Mouse (Mus musculus): ENCODE measurements at regions not wholly inside any gene's neighbourhood (a gene's known extent, or its start where the extent isn't known, plus 50 kb on each side); places are given as distances from the start of the nearest gene placed in this dataset.

GRCm38 (mm10) chr8:10831277-10831676 is 177.0 kb downstream of the Irs2 start:
- H3K36me3 ChIP-seq (ENCODE audit: control insufficient read depth, insufficient read depth, low read length, poor library complexity, severe bottlenecking), result no peaks in the 10 kb centered on the region
- no peaks in the 10 kb centered on the region for H3K4me1 ChIP-seq (ENCODE audit: control insufficient read depth, insufficient read depth, low read length)
- no peak overlapping the region for H3K9ac ChIP-seq (ENCODE audit: low read depth, poor library complexity, severe bottlenecking)
- H3K4me3 ChIP-seq (ENCODE audit: low read depth, low read length), result no peak overlapping the region
- no peaks in the 10 kb centered on the region for H3K27me3 ChIP-seq (ENCODE audit: control insufficient read depth, insufficient read depth, low read length, poor library complexity, severe bottlenecking)
- no peaks in the 10 kb centered on the region for H3K9me3 ChIP-seq (replicated peaks; ENCODE audit: control insufficient read depth, insufficient read depth, low read length, poor library complexity, severe bottlenecking)
- no peak for TF ChIP-seq EP300 (IDR thresholded peaks at IDR 0.05; ENCODE audit: insufficient read depth, low read depth, low read length)
- no peak for TF ChIP-seq POLR2A (IDR thresholded peaks at IDR 0.05; ENCODE audit: insufficient read depth, low read length)
- no peak for TF ChIP-seq CTCF (IDR thresholded peaks at IDR 0.05; ENCODE audit: low read depth, low read length)
- no peak overlapping the region for H3K27ac ChIP-seq (ENCODE audit: insufficient read depth, low read length)

DNA sequence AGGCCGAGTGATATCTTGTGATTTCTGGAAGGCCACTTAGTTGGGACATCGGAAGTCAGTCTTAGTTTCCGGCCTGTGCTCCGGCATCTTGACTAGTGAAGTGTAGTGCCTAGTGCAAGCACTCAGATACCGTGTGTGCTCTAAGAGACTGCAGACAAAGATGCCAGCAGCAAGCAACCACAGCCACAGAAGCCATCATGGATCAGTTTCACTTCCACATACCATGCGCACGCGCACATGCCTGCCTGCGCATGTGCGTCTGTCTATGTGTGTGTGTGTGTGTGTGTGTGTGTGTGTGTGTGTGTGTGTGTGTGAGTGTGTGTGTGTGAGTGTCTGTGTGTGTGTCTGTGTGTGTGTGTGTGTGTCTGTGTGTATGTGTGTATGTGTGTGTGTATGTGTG is 177.4 kb downstream of the Irs2 start:
- H3K27ac ChIP-seq (ENCODE audit: insufficient read depth, low read length), result no peak overlapping the region
- H3K9ac ChIP-seq (ENCODE audit: low read depth, poor library complexity, severe bottlenecking), result no peak overlapping the region
- H3K27me3 ChIP-seq (ENCODE audit: control insufficient read depth, insufficient read depth, low read length, poor library complexity, severe bottlenecking), result no peaks in the 10 kb centered on the region
- H3K4me1 ChIP-seq (ENCODE audit: control insufficient read depth, insufficient read depth, low read length), result no peaks in the 10 kb centered on the region
- H3K36me3 ChIP-seq (ENCODE audit: control insufficient read depth, insufficient read depth, low read length, poor library complexity, severe bottlenecking), result no peaks in the 10 kb centered on the region
- H3K9me3 ChIP-seq (replicated peaks; ENCODE audit: control insufficient read depth, insufficient read depth, low read length, poor library complexity, severe bottlenecking), result no peaks in the 10 kb centered on the region
- no peak overlapping the region for H3K4me3 ChIP-seq (ENCODE audit: low read depth, low read length)
- TF ChIP-seq POLR2A (IDR thresholded peaks at IDR 0.05; ENCODE audit: insufficient read depth, low read length), result no peak
- TF ChIP-seq EP300 (IDR thresholded peaks at IDR 0.05; ENCODE audit: insufficient read depth, low read depth, low read length), result no peak
- TF ChIP-seq CTCF (IDR thresholded peaks at IDR 0.05; ENCODE audit: low read depth, low read length), result no peak

GRCm38 (mm10) chr8:10828580-10828979 is 179.7 kb downstream of the Irs2 start:
- H3K27ac ChIP-seq (ENCODE audit: insufficient read depth, low read length), result no peak overlapping the region

DNA sequence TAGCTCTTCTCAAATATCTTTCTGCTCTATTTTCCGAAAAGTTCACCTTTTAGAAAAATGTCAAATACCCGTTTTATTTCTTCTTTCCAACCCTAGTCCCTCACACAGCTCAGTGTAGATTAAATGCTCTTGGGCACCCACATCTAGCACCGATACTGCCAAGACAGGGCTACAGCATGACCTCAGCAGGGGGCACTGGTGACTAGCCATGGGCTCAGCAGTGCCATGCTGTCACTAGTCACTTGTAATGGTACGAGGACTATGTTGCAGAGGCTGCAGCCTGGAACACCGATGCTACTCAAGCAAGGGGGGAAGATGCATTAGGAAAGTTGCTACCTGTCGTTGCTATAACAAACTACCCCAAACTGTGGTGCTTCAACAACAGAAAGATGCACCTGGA is 180.7 kb downstream of the Irs2 start:
- no peaks in the 10 kb centered on the region for H3K27me3 ChIP-seq (ENCODE audit: control insufficient read depth, insufficient read depth, low read length, poor library complexity, severe bottlenecking)
- H3K9me3 ChIP-seq (replicated peaks; ENCODE audit: control insufficient read depth, insufficient read depth, low read length, poor library complexity, severe bottlenecking), result no peaks in the 10 kb centered on the region
- H3K27ac ChIP-seq (ENCODE audit: insufficient read depth, low read length), result no peak overlapping the region
- no peaks in the 10 kb centered on the region for H3K36me3 ChIP-seq (ENCODE audit: control insufficient read depth, insufficient read depth, low read length, poor library complexity, severe bottlenecking)
- TF ChIP-seq EP300 (IDR thresholded peaks at IDR 0.05; ENCODE audit: insufficient read depth, low read depth, low read length), result no peak
- TF ChIP-seq CTCF (IDR thresholded peaks at IDR 0.05; ENCODE audit: low read depth, low read length), result no peak
- no peak for TF ChIP-seq POLR2A (IDR thresholded peaks at IDR 0.05; ENCODE audit: insufficient read depth, low read length)
- H3K4me1 ChIP-seq (ENCODE audit: control insufficient read depth, insufficient read depth, low read length), result no peaks in the 10 kb centered on the region
- no peak overlapping the region for H3K4me3 ChIP-seq (ENCODE audit: low read depth, low read length)
- H3K9ac ChIP-seq (ENCODE audit: low read depth, poor library complexity, severe bottlenecking), result no peak overlapping the region

More at GRCm38 (mm10) chr8:10828580-10828979, 179.7 kb downstream of the Irs2 start:
- no peaks in the 10 kb centered on the region for H3K27me3 ChIP-seq (ENCODE audit: control insufficient read depth, insufficient read depth, low read length, poor library complexity, severe bottlenecking)
- TF ChIP-seq POLR2A (IDR thresholded peaks at IDR 0.05; ENCODE audit: insufficient read depth, low read length) (no peak), CTCF (IDR thresholded peaks at IDR 0.05; ENCODE audit: low read depth, low read length) (no peak), EP300 (IDR thresholded peaks at IDR 0.05; ENCODE audit: insufficient read depth, low read depth, low read length) (no peak)
- no peak overlapping the region for H3K4me3 ChIP-seq (ENCODE audit: low read depth, low read length)
- H3K36me3 ChIP-seq (ENCODE audit: control insufficient read depth, insufficient read depth, low read length, poor library complexity, severe bottlenecking), result no peaks in the 10 kb centered on the region
- H3K9ac ChIP-seq (ENCODE audit: low read depth, poor library complexity, severe bottlenecking), result no peak overlapping the region
- H3K9me3 ChIP-seq (replicated peaks; ENCODE audit: control insufficient read depth, insufficient read depth, low read length, poor library complexity, severe bottlenecking), result no peaks in the 10 kb centered on the region
- no peaks in the 10 kb centered on the region for H3K4me1 ChIP-seq (ENCODE audit: control insufficient read depth, insufficient read depth, low read length)

DNA sequence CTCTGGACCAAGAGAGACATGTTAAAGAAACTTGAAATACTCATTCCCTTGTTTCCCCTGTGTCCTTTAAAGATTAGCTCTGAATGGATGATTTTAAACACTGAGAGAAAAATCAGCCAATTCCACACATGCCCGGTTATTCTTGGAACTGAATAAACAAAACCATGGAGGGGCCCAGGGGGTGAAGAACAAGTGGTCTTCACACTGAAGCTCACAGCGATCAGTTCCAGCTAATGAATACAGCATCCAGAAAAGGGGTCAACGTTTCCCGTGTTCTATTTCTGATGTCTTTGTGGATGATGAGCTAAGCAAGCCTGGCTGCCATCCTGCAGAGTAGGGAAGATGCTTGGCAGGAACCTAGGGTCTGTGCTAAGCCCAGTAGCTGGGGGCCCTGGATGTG is 182.3 kb downstream of the Irs2 start:
- Histone ChIP-seq H3K27me3 (ENCODE audit: control insufficient read depth, insufficient read depth, low read length, poor library complexity, severe bottlenecking) (no peaks in the 10 kb centered on the region), H3K27ac (ENCODE audit: insufficient read depth, low read length) (no peak overlapping the region), H3K4me3 (ENCODE audit: low read depth, low read length) (no peak overlapping the region), H3K9me3 (replicated peaks; ENCODE audit: control insufficient read depth, insufficient read depth, low read length, poor library complexity, severe bottlenecking) (no peaks in the 10 kb centered on the region), H3K4me1 (ENCODE audit: control insufficient read depth, insufficient read depth, low read length) (no peaks in the 10 kb centered on the region), H3K36me3 (ENCODE audit: control insufficient read depth, insufficient read depth, low read length, poor library complexity, severe bottlenecking) (no peaks in the 10 kb centered on the region), H3K9ac (ENCODE audit: low read depth, poor library complexity, severe bottlenecking) (no peak overlapping the region)
- no peak for TF ChIP-seq POLR2A (IDR thresholded peaks at IDR 0.05; ENCODE audit: insufficient read depth, low read length)
- TF ChIP-seq CTCF (IDR thresholded peaks at IDR 0.05; ENCODE audit: low read depth, low read length), result no peak
- no peak for TF ChIP-seq EP300 (IDR thresholded peaks at IDR 0.05; ENCODE audit: insufficient read depth, low read depth, low read length)

DNA sequence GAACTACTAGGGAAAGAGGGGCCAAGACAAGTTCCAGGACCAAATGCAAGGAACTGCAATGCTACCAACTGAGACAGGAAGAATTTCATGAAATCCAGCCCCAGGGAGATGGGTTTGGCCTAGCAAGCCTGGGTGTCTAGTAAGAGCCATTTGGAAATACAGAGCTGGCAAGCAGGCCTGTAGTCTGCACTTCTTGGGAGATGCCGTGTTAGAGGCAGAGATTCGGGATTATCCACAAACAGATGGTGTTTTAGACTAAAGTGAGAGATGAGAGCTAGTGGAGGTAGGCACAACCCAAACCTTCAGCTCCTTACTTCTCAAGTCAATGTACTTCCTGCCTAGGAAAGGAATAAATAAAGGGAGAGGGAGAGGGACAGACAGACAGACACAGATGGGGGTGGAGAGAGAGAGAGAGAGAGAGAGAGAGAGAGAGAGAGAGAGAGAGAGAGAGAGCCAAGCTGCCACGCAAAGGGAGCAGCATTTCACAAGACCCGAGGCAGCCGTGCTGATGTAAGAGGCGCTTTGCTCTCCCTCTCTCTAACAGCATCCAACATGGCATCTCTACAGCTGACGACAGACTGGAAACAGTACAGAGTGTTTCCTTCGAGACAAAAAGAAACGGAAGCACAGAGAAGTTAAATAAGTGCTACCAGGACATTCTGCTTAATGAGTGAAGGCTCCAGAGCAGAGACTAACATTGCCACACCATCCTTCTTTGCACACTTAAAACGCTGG is 182.9 kb downstream of the Irs2 start:
- Histone ChIP-seq H3K4me1 (ENCODE audit: control insufficient read depth, insufficient read depth, low read length) (no peaks in the 10 kb centered on the region), H3K27ac (ENCODE audit: insufficient read depth, low read length) (no peak overlapping the region)

More for the DNA sequence above, 182.9 kb downstream of the Irs2 start:
- no peak for TF ChIP-seq CTCF (IDR thresholded peaks at IDR 0.05; ENCODE audit: low read depth, low read length)
- TF ChIP-seq EP300 (IDR thresholded peaks at IDR 0.05; ENCODE audit: insufficient read depth, low read depth, low read length), result no peak
- no peak for TF ChIP-seq POLR2A (IDR thresholded peaks at IDR 0.05; ENCODE audit: insufficient read depth, low read length)
- Histone ChIP-seq H3K36me3 (ENCODE audit: control insufficient read depth, insufficient read depth, low read length, poor library complexity, severe bottlenecking) (no peaks in the 10 kb centered on the region), H3K9ac (ENCODE audit: low read depth, poor library complexity, severe bottlenecking) (no peak overlapping the region), H3K27me3 (ENCODE audit: control insufficient read depth, insufficient read depth, low read length, poor library complexity, severe bottlenecking) (no peaks in the 10 kb centered on the region), H3K4me3 (ENCODE audit: low read depth, low read length) (no peak overlapping the region), H3K9me3 (replicated peaks; ENCODE audit: control insufficient read depth, insufficient read depth, low read length, poor library complexity, severe bottlenecking) (no peaks in the 10 kb centered on the region)
